Mouse (Mus musculus) urinary bladder, postnatal 36 days (tissue): Measurements from ENCODE around the gene Vsig1.
A peak's percentile ranks its signal among the peaks of the same experiment; 100 is the strongest.

Experiments
- DNase-seq, 2 experiments: peaks; one replicate each; pipeline ENCODE4 v3.0.0; 2022; ENCODE audit warnings: low spot score in 2 of 2, mixed read lengths in 1 of 2

The Vsig1 gene

DNA sequence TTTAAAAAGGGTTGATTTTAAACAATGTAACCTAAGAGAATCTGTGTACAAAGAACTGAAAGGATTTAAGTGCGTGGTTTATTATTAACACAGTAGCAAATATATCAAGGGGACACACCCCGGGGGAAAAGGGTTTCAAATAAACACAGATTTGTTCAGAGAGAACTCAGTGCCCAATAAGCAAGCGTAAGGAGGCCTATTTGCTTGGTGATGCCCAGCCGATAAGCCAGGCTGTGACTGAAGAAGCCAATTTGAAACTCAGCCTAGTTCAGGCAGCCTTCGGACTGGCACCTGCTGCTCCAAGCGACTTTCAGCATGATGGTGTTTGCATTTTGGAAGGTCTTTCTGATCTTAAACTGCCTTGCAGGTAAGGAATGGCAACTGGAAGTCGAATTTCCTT is at the start of gene Vsig1:
Vsig1 (plus strand) TSS at position 249 of the 400 bp plus-strand sequence.
- DNase-seq = no peak

DNA sequence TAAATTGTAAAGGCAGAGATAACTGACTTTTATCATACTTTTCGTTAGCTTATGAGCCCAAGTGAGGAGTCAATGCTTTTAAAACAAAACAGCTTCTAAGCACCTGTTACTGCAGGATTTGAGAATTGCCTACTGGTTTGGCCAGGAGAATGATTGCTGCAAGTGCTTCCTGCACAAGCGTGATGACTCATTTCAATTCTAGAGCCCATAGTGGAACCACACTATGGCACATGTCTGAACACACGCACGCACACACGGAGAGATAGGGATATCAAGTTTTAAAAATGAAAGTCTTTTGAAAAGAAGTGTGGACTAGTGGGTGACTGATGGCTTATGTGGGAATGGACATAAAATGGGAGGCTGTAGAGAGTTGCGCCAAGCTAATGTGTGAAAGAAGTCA is 44.6 kb upstream of the Vsig1 start:
- DNase-seq = no peak

DNA sequence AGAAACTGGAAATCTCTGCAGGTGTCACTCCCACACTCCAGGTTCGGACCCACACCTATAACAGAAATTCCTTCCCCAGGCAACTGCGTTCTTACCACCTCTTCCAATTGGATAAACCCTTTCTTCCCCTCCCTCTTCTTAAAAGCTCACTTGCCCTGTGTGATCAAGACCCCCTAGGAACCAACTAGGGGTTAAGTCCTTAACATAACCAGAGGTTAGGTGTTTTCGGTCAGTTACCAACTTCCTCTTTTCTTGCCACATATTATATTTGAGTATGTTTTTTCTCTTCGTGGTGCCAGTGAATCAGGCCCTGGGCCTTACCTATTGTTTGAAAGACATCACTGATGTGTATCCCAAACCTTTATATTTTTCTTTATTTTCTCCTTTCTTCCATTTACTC is 44.0 kb upstream of the Vsig1 start:
- DNase-seq = no peak

DNA sequence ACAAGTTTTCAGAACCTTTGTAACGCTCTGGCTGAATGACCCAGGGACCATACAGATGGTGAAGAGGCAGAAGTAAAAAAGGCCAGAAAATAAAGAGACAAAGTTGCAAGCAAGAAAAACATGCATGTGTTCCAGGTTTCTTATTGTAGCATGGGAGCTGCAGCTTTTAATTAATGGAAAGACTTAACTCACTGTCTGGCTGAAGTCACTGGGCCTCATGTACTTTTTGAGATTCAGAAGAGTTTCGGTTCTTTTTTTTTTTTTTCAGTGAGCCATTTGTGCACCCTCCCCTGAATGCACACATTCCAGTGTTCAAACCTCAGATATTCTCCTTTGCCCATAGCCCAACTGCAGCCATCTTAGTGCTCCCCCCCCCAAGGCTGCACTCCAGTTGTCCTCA is 20.2 kb upstream of the Vsig1 start:
- DNase-seq = no peak

DNA sequence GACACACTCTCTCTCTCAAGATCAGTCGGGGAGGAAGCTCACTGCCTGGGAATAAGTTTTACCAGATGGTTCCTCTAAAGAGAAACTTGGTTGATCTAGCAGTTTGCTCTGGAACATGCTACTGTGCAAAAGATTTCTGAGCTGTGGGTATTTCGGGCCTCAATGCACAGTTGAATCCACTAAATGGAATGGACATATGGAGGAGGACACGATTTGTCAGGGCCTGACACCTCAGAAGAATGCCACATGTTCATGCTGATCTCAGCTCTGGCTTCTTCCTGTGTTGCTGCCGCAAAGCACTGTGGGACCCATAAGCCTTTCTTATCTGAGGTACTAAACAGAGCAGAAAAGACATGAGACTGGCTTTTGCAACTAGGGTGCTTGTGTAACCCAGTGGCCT is 15.6 kb upstream of the Vsig1 start:
- DNase-seq = no peak

DNA sequence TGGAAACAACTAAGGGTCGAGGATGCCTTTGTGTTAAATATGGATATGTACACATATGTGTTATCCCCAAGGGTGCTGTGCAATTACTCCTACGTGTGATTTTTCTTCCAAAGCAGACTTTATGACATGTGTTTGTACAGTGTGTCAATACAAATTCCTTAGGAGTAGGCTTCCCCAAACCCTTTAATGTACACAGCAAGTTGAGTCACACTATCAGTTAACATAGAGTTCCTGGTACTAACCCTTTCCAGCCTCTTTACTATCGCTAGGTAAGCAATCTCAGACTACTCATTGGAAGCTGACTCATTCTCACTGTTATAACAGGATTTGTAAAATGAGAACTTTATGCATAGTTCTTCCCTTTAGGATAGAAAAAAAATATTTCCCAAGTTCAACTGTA is 3.9 kb upstream of the Vsig1 start:
- no peak for DNase-seq

DNA sequence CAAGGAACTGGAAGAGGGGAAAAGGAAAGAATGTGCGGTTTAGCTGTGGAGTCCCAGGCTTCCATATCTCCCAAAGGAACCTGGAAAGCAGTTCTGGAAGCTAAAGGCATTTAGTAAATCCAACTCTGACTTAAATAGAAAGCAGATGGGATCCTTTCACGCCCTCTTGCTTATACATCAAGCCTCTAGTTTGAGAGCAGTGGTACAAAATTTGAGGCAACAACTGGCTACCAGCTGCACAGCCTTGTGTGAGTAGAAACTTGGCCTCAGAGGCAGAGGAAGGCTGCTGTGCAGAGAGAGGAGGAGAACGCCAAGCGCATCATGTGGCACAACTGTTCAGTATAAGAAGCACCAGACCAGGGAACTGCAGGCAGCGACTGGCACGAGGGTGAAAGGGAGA is 13.9 kb downstream of the Vsig1 start:
- DNase-seq = no peak

DNA sequence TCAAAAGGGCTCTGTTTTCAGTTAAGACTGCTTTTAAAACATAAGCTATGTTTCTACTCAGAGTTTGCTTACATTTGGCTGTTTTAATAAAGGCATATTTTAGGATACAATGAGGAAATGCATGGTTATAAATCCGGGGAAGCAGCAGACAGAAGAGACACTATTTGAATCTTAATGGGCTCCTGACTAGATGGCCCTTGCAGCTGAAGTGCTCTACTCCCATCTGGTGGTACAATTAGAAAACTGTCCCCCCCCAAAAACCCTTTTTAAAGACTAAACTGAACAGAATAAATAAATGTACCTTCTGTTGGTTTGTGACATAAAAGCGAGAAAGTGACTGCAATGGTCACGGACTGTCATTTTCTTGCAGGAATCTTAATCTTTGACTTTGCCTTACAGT is 24.7 kb downstream of the Vsig1 start:
- no peak for DNase-seq

DNA sequence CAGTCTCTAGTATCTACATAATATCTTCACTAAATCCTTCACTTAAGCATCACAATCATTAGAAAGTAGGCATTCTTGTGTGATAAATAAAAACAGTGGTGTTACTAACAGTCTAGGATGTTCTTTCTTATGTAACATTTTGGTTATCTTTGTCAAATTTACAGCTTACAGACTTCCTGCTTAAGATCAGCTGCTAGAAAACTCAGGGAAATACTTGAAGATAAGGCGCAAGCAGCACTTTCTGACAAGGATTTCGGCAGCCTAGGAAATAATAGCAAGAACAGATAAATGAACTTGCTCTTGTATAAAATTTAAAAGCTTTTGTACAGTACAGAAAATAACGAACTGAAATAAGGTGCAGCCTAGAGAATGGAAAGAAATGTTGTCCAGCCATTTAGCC is 25.9 kb downstream of the Vsig1 start:
- DNase-seq = no peak

DNA sequence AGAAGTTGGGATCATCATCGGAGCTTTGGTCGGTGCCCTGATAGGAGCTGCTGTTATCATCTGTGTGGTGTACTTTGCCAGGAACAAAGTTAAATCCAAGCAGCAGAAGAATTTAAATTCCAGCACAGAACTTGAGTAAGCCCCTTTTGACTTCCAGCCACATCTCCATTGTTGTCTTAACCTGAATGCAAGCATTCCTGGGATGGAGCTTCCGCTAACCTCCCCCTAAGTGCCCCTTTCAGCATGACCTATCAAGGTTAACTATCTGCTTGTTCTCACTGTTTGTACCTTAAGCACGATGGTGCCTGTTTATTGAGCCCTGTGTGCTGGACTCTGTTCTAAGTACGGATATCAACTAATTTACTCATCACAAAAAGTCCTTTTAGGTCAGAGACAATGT is 28.9 kb downstream of the Vsig1 start:
- no peak for DNase-seq

DNA sequence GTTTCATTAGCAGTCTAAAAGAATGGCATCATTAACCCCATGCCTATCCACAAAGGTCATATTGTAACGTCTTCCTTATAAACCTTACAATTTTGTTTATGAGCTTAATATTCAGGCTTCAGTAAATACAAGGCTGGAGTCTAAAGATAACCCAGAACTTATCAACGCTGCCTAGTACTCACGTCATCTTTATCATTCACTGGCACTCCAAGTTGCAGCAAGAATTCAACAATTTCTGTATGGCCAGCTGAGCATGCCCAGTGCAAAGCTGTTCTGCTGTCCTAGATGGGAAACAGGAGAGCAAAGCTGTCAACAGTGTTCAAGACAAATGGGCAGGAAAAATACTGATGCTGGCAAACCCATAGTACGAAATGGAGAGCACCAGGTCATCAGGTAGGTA is 46.2 kb downstream of the Vsig1 start:
- no peak for DNase-seq

DNA sequence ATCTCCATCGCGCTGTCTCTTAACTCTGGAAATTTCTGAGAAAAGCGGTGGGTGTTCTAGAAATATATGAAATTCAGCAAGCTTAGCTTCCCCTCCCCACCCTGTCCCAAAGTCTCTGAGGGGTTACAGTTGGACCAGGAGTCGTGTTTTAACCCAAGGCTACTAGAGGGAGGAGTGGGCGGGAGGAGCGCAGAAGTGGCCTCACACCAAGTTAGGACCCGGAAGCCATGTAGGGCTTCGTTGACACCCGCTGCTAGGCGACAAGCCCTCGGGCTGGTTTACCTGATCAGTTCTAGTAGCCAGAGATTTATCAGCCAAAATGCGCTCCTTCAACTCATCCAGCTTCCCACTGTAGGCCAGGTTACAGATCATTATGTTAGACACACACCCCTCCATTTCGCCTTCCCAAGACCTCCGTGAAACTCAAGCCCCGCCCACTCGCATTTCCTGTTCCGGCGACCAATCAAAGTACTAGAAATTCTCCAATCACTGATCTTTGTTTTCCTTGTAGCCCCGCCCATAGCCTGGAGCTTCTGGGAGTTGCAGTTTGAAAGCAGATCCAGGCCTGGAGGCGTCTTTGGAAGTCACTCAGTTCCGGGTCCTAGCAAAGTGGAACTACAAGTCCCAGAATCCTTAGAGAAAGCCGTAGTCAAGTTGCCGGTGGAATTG is 49.0 kb downstream of the Vsig1 start, which contains the start of the genes Psmd10 and Atg4a:
Psmd10 (minus strand) TSS at position 457 of the 669 bp plus-strand sequence.
Atg4a (plus strand) TSS at position 636 of the 669 bp plus-strand sequence.
- DNase-seq = peak; percentile 77 to 88

DNA sequence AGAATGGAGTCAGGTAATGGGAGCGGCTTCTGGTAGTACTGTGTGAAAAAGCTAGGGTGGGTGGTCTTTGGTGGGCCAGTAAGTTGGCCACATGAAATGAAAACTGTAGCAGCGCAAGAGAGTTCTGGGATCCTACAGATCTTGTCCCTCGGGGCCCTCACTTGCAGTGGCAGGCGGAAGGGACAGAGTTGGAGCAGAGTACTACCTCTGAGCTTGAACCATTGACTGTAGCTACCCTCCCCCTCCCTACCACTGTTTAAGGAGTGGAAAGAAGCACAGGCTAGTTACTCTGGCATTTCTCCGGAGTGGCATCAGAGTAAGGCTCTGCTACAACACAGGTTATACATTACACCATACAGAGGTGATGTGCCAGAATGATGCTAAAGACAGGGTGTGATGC is 49.6 kb downstream of the Vsig1 start:
- no peak for DNase-seq

DNA sequence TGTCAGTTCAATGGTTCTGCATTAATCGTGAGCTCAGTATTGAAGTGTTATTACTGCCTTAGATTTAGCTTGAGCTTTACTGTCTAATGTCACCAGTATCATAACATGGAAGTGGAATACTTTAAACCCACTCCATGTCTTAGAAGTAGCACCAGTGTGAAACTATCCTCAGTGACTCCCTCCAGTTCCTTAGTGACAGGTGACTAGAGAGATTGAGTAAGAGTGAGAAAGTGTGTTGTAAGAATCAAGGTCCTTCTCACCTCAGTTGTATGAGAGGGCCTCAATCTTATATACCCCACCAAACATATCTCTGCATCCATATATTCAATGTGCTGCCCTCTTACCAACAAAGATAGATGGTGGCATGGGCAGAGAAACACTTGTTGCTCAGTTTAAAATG is 71.5 kb downstream of the Vsig1 start:
- no peak for DNase-seq

DNA sequence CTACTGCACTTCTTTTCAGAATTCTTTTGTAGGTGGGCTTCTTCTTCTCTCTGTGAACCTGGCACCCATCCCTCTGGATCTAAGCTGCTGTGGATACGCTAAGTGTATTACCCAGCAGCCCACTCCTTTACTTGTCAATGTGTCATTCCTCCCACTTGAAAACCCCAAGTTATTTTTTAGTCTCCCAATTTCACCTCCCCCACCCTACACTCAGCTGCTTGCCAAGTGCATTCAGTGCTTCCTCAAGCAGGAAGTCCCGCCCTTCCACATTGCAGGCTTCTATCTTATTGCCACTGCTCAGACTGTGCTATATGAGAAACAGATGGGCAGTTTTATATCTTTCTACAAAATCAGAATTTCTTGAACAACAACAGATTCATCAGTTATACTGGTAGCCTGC is 72.1 kb downstream of the Vsig1 start:
- DNase-seq = no peak

DNA sequence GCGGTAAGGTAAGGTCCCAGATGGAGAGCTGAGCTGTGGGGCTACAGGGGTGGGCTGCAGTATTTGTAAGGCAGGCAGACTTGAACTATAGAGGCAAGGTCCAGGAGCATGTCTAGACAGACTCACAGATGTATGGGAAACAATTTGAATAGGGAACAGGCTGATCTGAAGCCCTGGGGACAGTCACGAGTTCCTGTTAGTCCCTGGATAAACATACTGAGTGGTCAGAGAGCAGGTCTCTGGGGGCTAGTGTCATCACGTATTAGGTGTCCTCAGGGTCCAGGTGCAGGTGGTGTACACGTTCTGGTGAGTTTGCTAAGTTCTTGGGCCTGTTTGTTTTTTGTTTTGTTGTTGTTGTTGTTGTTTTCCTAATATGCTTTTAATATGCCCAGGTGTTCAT is 72.8 kb downstream of the Vsig1 start:
- no peak for DNase-seq

DNA sequence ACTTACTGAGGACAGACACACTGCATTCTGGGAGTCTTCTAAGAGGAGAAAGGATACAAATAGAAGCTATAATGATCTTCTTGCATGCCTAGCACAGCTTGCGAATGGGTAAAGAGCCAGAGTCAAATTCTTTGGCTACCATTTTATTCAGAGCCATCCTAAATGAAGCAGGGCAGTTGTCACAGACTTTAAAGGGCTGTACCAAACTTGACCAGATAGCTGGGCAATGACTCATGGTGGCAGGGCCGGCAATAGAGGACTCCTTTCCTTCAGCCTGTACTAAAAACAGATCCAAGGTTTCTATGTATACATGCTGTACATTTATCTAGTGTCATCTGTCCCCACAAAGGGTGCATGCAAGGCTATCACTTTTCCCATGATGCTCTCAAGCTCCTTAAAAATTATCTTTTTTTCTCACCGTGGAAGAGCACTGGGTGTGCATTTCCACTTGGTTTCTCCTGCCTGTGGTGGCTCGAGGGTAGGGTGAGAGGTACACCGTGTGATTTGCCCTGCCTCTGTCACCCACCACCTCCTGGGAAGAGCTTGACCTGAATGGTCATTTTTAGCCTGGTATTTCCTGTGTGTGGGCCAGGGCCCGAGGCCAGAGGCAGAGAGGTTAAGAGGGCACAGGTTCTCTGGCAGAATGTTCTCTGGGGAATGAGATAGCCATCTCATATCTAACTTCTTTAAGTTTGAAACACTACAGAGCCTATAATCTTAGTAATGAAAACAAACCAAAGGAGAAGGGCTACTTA is 76.0 kb downstream of the Vsig1 start:
- no peak for DNase-seq

DNA sequence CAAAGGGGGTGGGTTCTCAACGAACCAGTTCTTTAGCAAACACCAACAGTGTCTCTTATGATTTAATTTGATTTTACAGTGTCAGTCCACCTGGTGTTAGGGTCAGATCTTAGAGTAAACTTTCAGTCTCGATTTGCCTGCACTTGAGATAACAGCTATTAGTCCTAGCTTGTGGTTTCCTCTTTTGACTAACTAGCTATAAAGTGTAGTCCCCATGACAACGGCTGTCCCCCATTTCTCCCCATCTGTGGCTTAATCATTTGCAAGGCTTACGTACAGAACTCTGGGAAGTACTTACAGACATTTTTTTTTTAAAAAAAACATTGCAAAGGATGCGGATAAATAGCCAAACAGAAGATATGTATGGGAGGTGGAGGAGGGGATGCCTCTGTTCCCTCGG is 77.4 kb downstream of the Vsig1 start:
- no peak for DNase-seq

DNA sequence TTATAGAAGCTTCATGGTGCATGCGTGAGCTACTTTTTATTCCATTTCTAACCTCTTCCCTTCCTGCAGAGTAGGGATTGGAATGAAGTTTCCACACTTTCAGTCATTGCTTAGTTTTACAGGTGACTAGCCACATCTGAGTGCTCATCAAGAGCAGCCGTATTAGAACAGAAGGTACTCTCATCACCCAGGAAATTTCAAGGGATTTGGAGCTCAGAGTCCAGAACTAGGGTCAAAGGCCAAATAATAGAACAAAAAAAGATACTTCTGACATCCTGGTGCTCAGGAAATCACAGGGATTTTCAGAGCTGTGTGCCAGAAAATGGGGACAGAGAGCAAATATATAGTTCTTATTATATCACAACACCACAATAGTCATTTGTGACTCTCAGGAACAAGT is 77.8 kb downstream of the Vsig1 start:
- no peak for DNase-seq
